Mouse (Mus musculus): ENCODE data around the gene Pcdh9. TPM values are rescaled to one million over a fixed set of nuclear protein-coding genes. Genes with fewer than 3 reads are reported as not detected.

Gene Pcdh9
- 71.7 and 79.8 TPM in 2 replicates for polyA plus RNA-seq (2016; fragmentation: Nextera tagmentation; extraction: Ambion mirVana)

DNA sequence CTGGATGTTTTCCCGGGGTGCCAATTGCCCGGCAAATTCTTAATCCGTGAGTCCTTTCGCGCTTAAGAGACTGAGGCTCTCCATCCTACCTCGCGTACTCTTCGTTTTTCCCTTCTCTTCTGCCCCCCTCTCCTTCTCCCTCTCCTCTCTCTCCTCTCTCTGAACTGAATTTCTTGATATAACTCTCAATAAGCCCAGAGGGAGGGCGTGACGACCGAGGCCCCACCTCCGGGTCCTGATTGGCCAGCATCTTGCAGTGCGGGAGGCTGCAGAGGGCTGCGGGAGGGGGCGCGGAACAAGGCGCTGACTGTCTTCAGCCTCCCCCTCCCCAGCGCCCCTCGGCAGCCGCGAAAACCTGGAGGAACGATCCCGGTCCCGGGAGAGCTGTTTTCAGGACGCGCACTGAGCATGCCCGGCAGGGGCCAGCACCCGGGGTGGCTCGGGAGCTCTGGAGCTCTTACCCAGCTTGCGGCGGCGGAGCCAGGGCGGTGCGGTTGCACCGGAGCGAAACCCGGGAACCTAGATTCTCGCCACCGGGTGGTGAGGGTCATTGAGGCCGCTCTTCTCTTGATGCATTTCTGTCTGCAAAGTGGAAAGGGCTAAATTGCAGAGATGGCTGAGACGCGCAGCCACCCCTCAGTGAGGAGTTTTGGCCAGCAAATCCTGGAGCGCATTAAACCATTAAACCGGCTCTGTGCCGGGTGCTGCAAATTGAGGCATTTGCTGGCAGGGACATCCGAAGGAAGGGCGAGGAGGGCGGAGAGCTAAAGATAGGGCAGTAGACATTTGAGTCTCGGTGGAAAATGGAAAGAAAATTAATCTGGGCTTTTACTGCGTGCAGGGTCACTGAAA is at the start of gene Pcdh9:
Gene Pcdh9, minus strand, starts transcription at position 161 of the 852 bp plus-strand sequence.
- Histone ChIP-seq H3K36me3 (no peaks in the 10 kb centered on the region), H3K27me3 (no peaks in the 10 kb centered on the region), H3K4me1 (peaks cover 27% of the 10 kb centered on the region), H3K4me3 (peak within 1 kb of the TSS; percentile 58), H3K4me2 (replicated peaks) (peak within 1 kb of the TSS; percentile 79), H3K27ac (replicated peaks) (peak within 1 kb of the TSS; percentile 83), H3K9ac (replicated peaks) (peak within 1 kb of the TSS; percentile 67), H3K9me3 (no peaks in the 10 kb centered on the region)
- WGBS = under 1% methylated on average over 50 of the region's 50 CpGs
- peak; percentile 99 for ATAC-seq (ENCODE audit: low FRiP score, low read depth)

DNA sequence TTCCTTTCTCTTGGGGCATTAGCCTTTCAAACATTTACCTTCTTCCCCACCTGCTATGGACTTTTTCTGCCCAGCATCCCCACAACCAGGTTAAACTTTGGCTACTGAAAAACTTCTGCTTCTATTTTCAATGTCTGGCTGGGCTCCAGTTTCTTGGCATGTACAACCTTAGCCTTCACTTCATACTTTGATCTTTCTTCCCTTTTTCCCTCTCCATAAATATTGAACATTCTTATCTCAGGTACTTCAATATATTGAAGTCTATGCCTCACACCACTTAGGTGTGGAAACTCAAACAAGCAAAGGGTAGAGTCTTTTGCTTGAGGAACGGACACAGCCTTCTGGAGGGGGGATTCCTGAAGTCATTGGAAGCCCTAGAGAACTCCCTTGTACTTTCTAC is 16.4 kb upstream of the Pcdh9 start:
- no peak overlapping the region for H3K4me2 ChIP-seq (replicated peaks)
- H3K4me1 ChIP-seq = no peaks in the 10 kb centered on the region
- no peak for ATAC-seq (ENCODE audit: low FRiP score, low read depth)
- no peak overlapping the region for H3K27ac ChIP-seq (replicated peaks)
- H3K27me3 ChIP-seq = no peaks in the 10 kb centered on the region
- H3K36me3 ChIP-seq = no peaks in the 10 kb centered on the region
- no peak overlapping the region for H3K4me3 ChIP-seq
- 79% methylated on average over 1 of the region's 1 CpGs for WGBS
- H3K9me3 ChIP-seq = no peaks in the 10 kb centered on the region
- H3K9ac ChIP-seq (replicated peaks) = no peak overlapping the region

DNA sequence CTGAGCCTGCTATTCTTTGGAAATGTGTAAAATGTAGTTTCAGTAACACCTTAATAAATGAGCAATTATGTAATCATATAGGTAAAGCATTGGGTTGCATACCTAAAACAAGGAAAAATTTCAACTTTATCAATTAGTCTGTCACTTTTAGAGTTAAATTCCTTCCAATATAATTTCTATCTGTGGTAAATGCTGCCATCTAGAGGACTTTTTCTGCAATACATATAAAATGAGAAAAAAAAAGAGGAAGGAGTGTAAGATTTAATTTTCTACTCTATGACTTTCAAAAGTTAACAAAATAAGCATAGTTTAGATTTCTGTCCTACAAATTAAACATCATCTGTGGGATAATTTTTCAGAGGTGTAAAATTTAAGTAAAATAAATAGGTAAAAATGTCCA is 8.1 kb upstream of the Pcdh9 start:
- H3K4me2 ChIP-seq (replicated peaks) = no peak overlapping the region
- H3K36me3 ChIP-seq = no peaks in the 10 kb centered on the region
- no peak overlapping the region for H3K4me3 ChIP-seq
- no peaks in the 10 kb centered on the region for H3K9me3 ChIP-seq
- H3K27me3 ChIP-seq = no peaks in the 10 kb centered on the region
- no peak overlapping the region for H3K9ac ChIP-seq (replicated peaks)
- no peak; the same call in 1 of the 2 replicates for ATAC-seq (ENCODE audit: low FRiP score, low read depth)
- no peak overlapping the region for H3K27ac ChIP-seq (replicated peaks)
- no peaks in the 10 kb centered on the region for H3K4me1 ChIP-seq

DNA sequence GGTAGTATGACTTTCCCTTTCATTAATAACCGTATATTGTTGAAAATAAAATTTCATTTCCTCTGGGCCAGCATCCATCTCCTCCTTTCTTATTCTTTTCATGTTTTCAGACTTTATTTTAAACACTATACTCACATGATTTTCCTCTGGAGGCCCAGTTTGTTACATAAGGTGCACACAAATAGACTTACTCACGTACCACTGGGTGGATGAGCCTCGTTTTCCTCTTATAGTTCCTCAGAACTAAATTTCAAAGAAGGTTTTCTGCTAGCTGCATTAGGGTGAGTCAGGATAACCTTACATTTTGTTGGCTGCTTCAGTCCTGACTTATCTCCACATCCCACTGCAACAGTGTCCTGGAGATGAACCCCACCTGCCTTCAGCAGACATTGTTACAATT is 4.7 kb upstream of the Pcdh9 start:
- no peak overlapping the region for H3K4me3 ChIP-seq
- H3K4me1 ChIP-seq = peaks cover 5% of the 10 kb centered on the region
- H3K27ac ChIP-seq (replicated peaks) = no peak overlapping the region
- no peaks in the 10 kb centered on the region for H3K27me3 ChIP-seq
- no peak overlapping the region for H3K4me2 ChIP-seq (replicated peaks)
- H3K9me3 ChIP-seq = no peaks in the 10 kb centered on the region
- no peak for ATAC-seq (ENCODE audit: low FRiP score, low read depth)
- H3K36me3 ChIP-seq = no peaks in the 10 kb centered on the region
- WGBS = 83% methylated on average over 3 of the region's 3 CpGs
- no peak overlapping the region for H3K9ac ChIP-seq (replicated peaks)

- no peaks in the 10 kb centered on the region for H3K27me3 ChIP-seq
- H3K36me3 ChIP-seq = no peaks in the 10 kb centered on the region
- peak overlapping the region; percentile 67 for H3K9ac ChIP-seq (replicated peaks)
- no peak for ATAC-seq (ENCODE audit: low FRiP score, low read depth)
- H3K27ac ChIP-seq (replicated peaks) = peak overlapping the region; percentile 83
- H3K9me3 ChIP-seq = no peaks in the 10 kb centered on the region
- H3K4me3 ChIP-seq = peak overlapping the region; percentile 58
- WGBS = under 1% methylated on average over 13 of the region's 13 CpGs
- H3K4me1 ChIP-seq = peaks cover 27% of the 10 kb centered on the region
- H3K4me2 ChIP-seq (replicated peaks) = peak overlapping the region; percentile 79
Observed at GRCm38 (mm10) chr14:93891371-93891746, 880 bp upstream of the Pcdh9 start.

DNA sequence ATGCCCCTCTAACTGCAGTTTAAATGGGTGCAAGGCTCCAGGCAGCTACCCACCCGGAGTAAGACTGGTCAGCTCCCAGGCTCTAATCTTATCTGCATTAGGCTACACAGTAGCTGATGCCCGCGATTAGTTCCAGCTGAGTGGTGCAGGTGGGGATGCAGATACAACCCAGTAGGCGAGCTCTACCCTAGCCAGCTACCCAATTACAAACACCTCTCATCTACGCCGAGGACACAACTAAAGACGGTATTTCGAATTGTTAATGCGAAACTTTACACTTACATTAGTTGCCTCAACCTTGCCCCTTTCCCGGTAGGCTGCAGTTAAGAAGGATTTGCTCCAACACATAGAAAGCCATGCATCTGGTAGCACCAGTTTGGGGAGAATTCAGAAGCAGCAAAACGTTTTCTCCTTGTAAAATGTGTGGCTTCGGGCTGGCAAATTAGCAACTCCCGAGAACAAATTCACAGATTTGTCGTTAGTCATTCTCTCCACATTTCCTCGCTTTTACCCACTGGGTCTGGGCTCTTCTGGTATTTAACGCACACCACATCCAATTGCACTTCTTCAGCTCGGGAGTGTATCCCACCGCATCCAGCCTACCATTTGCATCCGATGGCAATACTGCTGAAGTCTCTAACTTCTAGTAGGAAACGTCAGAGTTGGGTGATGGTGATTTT is 500 bp downstream of the Pcdh9 start:
- Histone ChIP-seq H3K4me3 (peak overlapping the region; percentile 58), H3K9ac (replicated peaks) (peak overlapping the region; percentile 67), H3K27ac (replicated peaks) (peak overlapping the region; percentile 83), H3K4me1 (peaks cover 30% of the 10 kb centered on the region), H3K36me3 (no peaks in the 10 kb centered on the region), H3K4me2 (replicated peaks) (peak overlapping the region; percentile 79), H3K27me3 (no peaks in the 10 kb centered on the region), H3K9me3 (no peaks in the 10 kb centered on the region)
- ATAC-seq (ENCODE audit: low FRiP score, low read depth) = peak; percentile 39
- under 1% methylated on average over 20 of the region's 20 CpGs for WGBS

- H3K9me3 ChIP-seq = no peaks in the 10 kb centered on the region
Observed at GRCm38 (mm10) chr14:93889231-93889630, 1.2 kb downstream of the Pcdh9 start.

DNA sequence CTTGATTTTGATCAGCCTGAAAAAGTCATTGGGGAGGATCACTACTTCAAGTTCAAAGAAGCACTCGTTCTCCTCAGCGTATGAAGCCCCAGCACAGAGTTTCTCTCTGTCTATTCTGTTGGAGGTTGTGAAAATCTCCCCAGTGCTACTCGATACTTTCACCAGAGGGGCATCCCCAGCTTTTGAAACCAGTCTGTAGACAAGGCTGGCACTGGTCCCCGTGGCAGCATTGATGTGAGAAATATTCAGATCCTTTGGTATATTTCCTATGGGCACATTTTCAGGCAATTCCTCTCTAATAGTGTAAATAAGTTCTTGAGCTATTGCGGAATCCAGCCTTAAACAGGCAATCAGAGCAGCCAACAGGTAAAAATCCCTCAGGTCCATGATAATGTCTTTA is 2.1 kb downstream of the Pcdh9 start:
- peak overlapping the region; percentile 16 for H3K9ac ChIP-seq (replicated peaks)
- H3K27ac ChIP-seq (replicated peaks) = no peak overlapping the region
- H3K4me3 ChIP-seq = peak overlapping the region; percentile 58
- H3K4me1 ChIP-seq = peaks cover 32% of the 10 kb centered on the region
- no peaks in the 10 kb centered on the region for H3K9me3 ChIP-seq
- no peak for ATAC-seq (ENCODE audit: low FRiP score, low read depth)
- 66% methylated on average over 5 of the region's 5 CpGs for WGBS
- no peaks in the 10 kb centered on the region for H3K36me3 ChIP-seq
- H3K27me3 ChIP-seq = no peaks in the 10 kb centered on the region
- peak overlapping the region; percentile 79 for H3K4me2 ChIP-seq (replicated peaks)

More at GRCm38 (mm10) chr14:93889231-93889630, 1.2 kb downstream of the Pcdh9 start:
- no peak overlapping the region for H3K27ac ChIP-seq (replicated peaks)
- no peaks in the 10 kb centered on the region for H3K27me3 ChIP-seq
- no peak for ATAC-seq (ENCODE audit: low FRiP score, low read depth)
- WGBS = 23% methylated on average over 6 of the region's 6 CpGs
- peak overlapping the region; percentile 79 for H3K4me2 ChIP-seq (replicated peaks)
- H3K36me3 ChIP-seq = no peaks in the 10 kb centered on the region
- peaks cover 32% of the 10 kb centered on the region for H3K4me1 ChIP-seq
- peak overlapping the region; percentile 67 for H3K9ac ChIP-seq (replicated peaks)
- H3K4me3 ChIP-seq = peak overlapping the region; percentile 58

GRCm38 (mm10) chr14:93887066-93887465 is 3.4 kb downstream of the Pcdh9 start:
- ATAC-seq (ENCODE audit: low FRiP score, low read depth) = no peak
- H3K9me3 ChIP-seq = no peaks in the 10 kb centered on the region
- no peaks in the 10 kb centered on the region for H3K36me3 ChIP-seq
- H3K4me3 ChIP-seq = peak overlapping the region; percentile 58
- no peaks in the 10 kb centered on the region for H3K27me3 ChIP-seq
- no peak overlapping the region for H3K27ac ChIP-seq (replicated peaks)
- peaks cover 32% of the 10 kb centered on the region for H3K4me1 ChIP-seq
- WGBS = 74% methylated on average over 7 of the region's 7 CpGs
- H3K4me2 ChIP-seq (replicated peaks) = peak overlapping the region; percentile 79
- no peak overlapping the region for H3K9ac ChIP-seq (replicated peaks)

DNA sequence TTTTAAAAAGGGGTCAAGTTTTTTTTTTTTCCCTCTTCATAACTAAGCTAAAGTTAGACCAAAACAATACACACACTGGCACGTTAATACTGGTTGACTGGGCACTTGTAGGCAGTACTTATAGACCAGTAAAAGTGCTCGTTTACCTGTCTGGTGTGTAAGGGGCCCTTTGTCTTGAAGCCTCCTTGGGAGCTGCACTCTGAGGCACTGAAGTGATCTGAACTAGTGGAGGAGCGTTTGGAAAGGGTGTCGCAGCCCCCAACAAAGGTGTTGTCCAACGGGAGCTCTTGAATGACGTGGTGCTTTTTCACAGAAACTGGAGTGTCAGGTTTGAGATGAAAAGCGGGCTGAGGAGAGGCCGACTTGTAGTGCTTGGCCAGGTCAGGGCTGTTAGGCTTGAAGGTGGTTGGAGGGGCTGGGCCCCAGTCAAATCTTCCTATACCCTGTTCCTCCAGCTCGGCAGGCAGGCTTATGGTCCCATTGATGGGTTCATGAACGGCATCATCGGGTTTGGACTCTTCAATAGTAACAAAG is 4.9 kb downstream of the Pcdh9 start:
- Histone ChIP-seq H3K4me2 (replicated peaks) (peak overlapping the region; percentile 21; the same call in 1 of the 2 replicates), H3K36me3 (no peaks in the 10 kb centered on the region), H3K9me3 (no peaks in the 10 kb centered on the region), H3K9ac (replicated peaks) (no peak overlapping the region), H3K27ac (replicated peaks) (no peak overlapping the region), H3K27me3 (no peaks in the 10 kb centered on the region), H3K4me3 (no peak overlapping the region), H3K4me1 (peaks cover 27% of the 10 kb centered on the region)
- ATAC-seq (ENCODE audit: low FRiP score, low read depth) = no peak
- 75% methylated on average over 11 of the region's 11 CpGs for WGBS

- WGBS = 4% methylated on average over 2 of the region's 2 CpGs
- Histone ChIP-seq H3K4me1 (peaks cover 27% of the 10 kb centered on the region), H3K27ac (replicated peaks) (no peak overlapping the region), H3K36me3 (no peaks in the 10 kb centered on the region), H3K27me3 (no peaks in the 10 kb centered on the region), H3K4me2 (replicated peaks) (0 out of 2 replicates have a peak overlapping the region, but pooled peaks have one; percentile 5), H3K9ac (replicated peaks) (no peak overlapping the region), H3K4me3 (no peak overlapping the region), H3K9me3 (no peaks in the 10 kb centered on the region)
- peak; percentile 78 for ATAC-seq (ENCODE audit: low FRiP score, low read depth)
Observed at GRCm38 (mm10) chr14:93884467-93884866, 6.0 kb downstream of the Pcdh9 start.

DNA sequence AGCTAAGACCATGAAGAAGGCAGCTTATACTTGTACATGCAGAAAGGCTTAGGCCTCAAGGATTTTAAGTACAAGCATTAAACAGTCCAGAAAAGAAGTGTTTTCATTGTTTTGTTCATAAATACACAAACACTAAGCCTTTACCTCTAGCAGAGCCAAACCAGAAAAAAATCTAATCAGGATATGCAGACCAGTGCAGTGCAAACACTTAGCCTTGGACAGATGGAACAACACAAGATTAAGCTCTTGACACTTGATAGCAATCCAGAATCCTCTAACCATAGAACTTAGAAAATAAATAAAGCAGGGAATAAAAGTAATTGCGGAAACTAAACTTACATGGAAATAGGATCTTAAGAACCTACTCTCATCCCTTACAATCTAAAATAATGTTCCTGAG is 10.4 kb downstream of the Pcdh9 start:
- H3K4me2 ChIP-seq (replicated peaks) = no peak overlapping the region
- peaks cover 2% of the 10 kb centered on the region; the same call in 1 of the 2 replicates for H3K4me1 ChIP-seq
- no peak overlapping the region for H3K27ac ChIP-seq (replicated peaks)
- WGBS = 84% methylated on average over 1 of the region's 1 CpGs
- H3K9ac ChIP-seq (replicated peaks) = no peak overlapping the region
- H3K27me3 ChIP-seq = no peaks in the 10 kb centered on the region
- no peaks in the 10 kb centered on the region for H3K9me3 ChIP-seq
- H3K4me3 ChIP-seq = no peak overlapping the region
- H3K36me3 ChIP-seq = no peaks in the 10 kb centered on the region
- ATAC-seq (ENCODE audit: low FRiP score, low read depth) = no peak

Data from midbrain, embryonic 12.5 days (tissue).